Mouse (Mus musculus) heart, postnatal 25 days (tissue): ENCODE measurements around the gene Eipr1. TPM values are rescaled to one million over a fixed set of nuclear protein-coding genes. Genes with fewer than 3 reads are reported as not detected.

Experiments
- DNase-seq: peaks from one replicate; pipeline ENCODE4 v3.0.0; 2022; ENCODE audit warnings: low spot score
- intact Hi-C: fragments of 180-260 bp; cut with DNase I; formaldehyde crosslinking; loops from one replicate; pipeline ENCODE4 v1.15.1; 2025
- total RNA-seq, 2 experiments: library from RNA; stranded (reverse); gene quantifications; 2 replicates each; pipeline ENCODE4 v1.2.3; 2021

The Eipr1 gene
- total RNA-seq, 2 experiments from 2014 or later: 8.5 to 9.4 TPM

DNA sequence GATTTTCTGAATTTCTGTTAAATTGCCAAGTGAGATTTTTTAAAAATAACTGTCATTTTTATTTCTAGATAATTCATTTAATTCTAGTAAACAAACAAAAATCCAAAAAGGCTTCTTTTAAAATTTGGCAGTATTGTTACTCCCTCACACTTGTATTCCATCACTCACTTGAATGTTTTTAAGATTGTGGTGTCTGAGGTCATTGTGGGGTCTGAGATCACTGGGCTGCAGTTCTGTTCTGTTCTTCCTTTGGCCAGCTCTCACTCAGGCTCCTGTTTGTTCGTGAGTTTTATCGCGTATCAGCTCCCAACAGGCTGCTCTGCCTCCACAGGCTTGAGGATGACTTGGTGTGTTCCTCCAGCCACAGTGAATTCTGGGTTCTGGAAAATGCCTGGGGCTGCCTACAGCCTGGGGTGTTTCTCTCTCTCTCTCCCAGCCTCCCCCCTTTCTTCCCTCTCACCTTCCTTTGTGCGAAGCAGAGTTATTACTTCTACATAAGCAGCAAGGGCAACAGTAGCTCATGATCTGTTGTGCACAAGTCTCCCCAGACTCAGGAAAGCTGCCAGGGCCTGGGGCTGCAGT is 58.2 kb downstream of the Eipr1 start:
- DNase-seq: no peak
- intact Hi-C loops: no loop called here

DNA sequence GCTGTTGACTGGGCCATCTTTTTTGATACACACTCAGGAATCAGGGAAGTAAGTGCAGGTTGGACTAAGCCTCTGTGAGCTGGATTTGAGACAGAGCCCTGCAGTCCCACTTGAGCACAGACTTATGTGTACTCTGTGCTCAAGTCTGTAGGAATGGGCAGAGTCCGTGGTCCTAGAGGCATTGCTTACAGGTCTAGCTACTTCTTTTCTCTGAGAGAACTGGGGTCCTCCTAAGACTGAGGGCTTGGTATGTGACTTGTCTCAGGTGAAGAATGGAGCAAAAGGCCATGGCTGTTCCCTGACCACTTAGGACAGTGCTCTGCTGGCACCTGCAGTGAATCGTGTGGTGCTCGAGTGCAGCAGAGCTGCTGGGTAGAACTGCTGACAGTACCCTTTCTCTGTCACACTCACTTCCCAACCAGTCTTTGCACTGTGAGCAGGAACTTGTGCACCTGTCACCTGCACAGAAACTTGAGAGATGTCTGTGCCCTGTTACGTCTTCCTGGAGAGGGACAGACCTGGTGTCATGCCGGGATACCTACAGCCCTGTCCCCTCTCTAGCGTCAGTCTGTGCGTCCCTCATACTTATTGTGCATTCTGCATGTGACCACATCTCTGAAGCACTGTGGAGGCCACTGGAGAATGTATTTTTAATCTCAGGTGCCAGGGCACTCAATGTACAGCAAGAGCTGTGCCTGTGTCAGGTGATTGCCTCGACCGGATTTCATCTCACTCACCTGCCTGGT is 65.3 kb downstream of the Eipr1 start:
- DNase-seq: no peak
- intact Hi-C loops: no loop called here

GRCm38 (mm10) chr12:28817427-28817752 is 65.8 kb downstream of the Eipr1 start:
- no peak for DNase-seq
- intact Hi-C loops: no loop called here

DNA sequence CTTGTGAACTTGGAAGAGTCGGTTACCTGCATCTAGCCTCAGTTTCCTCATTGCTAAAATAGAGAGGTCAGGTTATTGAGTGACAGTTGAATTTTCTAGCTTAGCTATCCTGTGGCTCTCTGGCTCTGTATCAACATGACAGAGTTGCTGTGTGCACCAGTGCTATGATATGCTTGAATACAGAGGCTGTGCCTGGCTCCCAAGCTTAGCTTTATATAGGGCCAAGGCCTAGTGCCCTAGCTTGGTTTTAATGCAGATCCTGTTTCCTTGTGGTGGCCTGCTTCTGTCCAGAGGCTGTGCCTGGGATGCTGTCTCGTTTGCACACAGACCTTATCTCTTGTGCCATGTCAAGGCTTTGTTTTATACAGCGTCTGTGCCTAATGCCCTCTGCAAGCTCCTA is 66.3 kb downstream of the Eipr1 start:
- DNase-seq: no peak
- intact Hi-C loops: no loop called here

DNA sequence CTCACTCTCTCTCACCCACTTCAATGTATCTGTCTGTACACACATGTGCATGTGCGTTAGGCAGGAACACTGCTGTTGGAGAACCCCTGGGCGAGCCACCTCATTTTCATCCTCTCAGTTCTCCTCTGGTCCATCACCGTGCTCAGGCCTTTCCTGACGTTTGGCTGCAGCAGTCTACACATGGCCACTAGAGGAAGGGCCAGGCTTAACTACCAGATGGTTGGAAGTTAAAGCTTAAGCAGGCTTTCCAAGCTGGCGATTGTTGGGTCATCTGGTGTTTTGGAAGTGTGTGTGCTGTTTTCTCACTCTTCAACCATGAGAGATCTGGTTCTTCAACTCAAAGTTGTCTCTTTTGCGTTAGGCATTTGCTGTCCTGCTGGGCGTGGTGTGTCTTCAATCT is 71.9 kb downstream of the Eipr1 start:
- DNase-seq: no peak
- intact Hi-C loops: no loop called here

GRCm38 (mm10) chr12:28829502-28829901 is 77.9 kb downstream of the Eipr1 start:
- DNase-seq: no peak
- intact Hi-C loops: no loop called here

DNA sequence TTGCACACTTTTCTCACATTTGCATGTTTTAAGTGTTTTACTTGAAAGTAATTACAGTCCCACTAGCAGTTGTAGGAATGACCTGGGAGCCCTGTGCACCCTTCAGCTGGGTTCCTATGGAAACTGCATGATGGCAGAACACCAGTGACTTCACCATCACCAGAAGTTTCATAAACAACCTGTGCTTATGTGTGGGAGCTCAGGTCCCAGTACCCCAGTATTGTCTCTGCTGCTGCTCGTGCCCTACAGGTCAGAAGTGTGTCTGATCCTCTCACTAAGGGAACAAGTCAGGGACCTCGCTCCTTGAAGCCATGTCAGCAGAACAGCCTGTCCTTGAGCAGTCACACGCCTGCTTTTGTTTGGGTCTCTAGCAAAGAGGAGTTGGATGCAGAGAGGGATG is 78.9 kb downstream of the Eipr1 start:
- DNase-seq: no peak
- intact Hi-C loops: loop anchor here (5.0 kb wide), 1 partner anchor 128 kb away; no protein-coding TSS in a partner anchor

DNA sequence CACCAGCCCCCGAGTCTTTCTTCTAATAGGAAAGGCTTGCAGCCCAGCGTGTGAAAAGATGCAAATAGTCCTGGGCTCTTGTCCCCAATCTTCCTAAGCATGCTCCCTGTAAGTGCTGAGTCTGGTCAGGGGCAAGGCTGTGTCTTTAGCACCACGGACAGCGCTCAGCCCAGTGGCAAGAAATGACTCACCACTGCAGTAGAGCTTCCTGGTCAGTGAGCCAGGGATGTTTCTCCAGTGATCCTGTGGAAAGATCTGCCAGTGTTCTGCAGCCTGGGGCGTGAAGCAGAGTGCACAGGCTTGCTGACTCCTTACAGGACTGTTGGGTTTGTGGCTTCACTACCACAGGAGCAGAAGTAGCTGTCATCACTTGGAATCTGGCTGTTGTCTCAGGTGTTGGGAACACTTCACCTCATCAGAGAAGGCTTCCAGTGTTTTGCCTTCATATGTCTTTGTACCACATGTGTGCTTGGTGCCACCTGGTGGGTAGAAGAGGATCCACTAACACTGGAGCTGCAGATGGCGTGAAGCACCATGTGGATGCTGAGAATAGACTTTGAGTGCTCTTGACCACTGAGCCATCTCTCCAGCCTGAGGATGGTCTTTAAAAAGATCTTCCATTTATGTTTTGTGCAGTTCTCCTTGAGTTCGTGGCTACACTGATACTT is 79.6 kb downstream of the Eipr1 start:
- DNase-seq: no peak
- intact Hi-C loops: loop anchor here (5.0 kb wide), 1 partner anchor 129 kb away; no protein-coding TSS in a partner anchor

DNA sequence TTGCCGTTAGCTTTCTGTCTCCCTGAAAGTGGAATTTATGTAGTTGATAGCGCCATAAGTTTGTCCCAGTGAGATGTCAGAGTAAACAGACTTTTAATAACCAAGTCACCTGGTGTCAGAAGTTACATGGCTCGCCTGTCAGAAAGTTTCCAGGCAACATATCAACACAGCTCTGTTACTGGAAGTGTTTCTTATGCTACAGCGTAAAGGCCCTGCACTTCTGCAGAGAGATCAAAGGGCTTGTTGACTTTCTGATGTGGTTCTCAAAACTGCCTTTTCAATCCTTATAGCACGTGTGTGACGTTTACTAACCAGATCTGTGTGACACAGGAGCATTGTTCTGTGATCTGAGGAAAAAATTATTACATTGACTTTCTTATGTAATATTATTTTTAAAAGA is 82.7 kb downstream of the Eipr1 start:
- intact Hi-C loops: loop anchor here (5.0 kb wide), 1 partner anchor 132 kb away; no protein-coding TSS in a partner anchor
- no peak for DNase-seq

DNA sequence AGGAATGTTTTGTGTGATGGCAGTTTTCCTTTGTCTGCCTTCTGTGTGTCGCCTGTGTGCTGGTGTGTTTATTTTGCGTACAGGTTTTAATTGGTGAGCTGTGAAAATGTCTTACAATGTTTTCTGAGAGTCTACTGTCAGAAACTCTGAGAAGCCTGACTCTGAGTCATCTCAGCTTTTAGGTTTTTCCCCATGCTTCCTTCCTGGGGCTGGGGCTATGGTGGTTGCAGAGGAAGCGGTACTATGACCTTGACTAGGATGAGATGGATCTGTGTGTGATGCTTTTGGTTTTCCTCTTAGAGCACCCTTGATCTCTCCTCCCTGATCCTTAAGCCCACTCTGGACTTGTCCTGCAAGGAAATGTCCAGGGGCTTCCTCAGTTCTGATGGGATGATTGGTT is 84.1 kb downstream of the Eipr1 start:
- intact Hi-C loops: no loop called here
- no peak for DNase-seq

DNA sequence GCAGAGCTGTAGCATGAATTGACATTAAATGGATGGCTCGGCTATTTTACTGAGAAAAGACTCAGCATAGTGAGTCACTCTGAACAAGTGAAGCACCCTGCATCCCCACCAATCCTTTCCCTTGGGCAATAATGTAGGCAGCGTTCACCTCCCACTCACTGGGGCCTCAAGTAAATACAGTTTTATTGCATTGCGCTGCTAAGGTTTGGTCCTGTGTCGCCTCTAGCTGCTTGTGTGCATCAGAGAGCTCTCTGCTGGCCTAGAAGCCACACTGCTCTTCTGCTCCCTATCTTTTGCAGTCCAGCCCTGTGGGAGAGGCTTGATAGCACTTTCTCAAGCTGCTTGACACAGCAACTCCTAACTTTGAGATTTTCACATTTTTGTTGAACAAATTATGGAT is 86.7 kb downstream of the Eipr1 start:
- intact Hi-C loops: no loop called here
- DNase-seq: no peak

DNA sequence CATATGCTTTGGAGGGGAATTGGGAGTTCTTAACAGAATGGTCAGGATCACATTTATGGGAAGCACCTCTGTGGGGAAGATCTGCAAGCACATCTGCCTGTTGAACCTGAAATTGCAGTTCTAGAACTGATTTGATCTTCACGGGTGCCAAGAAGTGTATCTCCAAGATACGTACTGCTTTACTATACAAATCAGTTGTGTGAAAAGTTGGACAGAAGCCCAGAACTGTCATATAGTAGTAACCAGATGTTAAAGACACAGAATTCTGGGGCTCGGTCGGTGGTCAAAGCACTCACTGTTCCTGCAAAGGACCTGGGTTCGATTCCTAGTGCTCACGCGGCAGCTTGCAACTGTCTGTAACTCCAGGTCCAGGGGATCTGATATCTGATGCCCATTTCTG is 87.4 kb downstream of the Eipr1 start:
- intact Hi-C loops: no loop called here
- DNase-seq: no peak

DNA sequence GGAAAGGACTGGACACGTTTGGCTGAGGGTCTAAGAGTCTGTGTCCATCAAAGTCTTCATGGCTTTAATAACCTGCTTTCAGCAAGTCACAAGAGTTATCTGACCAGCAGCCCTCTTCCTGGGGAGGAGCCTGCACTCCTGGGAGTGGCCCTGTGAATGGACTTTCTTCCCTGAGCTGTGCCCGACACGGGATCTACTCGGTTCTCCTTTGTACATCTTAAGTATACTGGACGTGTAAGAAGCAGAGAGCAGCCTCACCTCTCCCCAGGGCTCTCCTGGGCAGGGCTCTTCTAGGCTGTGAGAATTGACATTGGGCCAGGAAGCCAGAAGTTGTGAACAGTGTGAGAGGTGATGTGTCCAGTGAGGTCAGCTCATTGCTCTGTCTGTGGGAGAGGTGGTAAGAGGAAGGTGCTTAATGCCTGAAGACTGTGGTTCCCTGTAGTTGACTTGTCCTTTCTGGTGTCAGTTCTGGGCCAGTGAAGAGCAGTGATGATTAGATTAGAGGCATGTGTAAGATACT is 89.6 kb downstream of the Eipr1 start:
- DNase-seq: no peak
- intact Hi-C loops: no loop called here

GRCm38 (mm10) chr12:28845811-28846210 is 94.2 kb downstream of the Eipr1 start:
- intact Hi-C loops: no loop called here

DNA sequence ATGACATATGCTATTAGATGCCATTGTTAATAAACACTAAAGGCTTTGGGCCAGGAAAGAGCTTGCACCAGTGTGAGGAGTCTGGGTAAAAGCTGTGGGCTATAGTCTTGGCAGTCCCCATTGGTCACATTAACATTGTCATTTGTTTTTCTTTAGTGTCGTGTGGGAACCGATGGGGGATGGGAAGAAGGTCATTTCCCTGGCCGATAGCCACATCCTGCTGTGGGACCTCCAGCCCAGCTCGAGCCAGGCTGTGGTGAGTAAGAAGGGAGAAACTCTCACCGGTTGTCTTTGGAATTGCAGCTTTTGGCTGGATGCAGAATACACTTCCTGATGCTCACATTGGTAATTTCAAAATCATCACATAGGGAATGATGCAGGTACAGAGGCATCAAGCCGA is 95.8 kb downstream of the Eipr1 start:
- intact Hi-C loops: no loop called here
- DNase-seq: no peak

More at GRCm38 (mm10) chr12:28845811-28846210, 94.2 kb downstream of the Eipr1 start:
- DNase-seq: no peak

DNA sequence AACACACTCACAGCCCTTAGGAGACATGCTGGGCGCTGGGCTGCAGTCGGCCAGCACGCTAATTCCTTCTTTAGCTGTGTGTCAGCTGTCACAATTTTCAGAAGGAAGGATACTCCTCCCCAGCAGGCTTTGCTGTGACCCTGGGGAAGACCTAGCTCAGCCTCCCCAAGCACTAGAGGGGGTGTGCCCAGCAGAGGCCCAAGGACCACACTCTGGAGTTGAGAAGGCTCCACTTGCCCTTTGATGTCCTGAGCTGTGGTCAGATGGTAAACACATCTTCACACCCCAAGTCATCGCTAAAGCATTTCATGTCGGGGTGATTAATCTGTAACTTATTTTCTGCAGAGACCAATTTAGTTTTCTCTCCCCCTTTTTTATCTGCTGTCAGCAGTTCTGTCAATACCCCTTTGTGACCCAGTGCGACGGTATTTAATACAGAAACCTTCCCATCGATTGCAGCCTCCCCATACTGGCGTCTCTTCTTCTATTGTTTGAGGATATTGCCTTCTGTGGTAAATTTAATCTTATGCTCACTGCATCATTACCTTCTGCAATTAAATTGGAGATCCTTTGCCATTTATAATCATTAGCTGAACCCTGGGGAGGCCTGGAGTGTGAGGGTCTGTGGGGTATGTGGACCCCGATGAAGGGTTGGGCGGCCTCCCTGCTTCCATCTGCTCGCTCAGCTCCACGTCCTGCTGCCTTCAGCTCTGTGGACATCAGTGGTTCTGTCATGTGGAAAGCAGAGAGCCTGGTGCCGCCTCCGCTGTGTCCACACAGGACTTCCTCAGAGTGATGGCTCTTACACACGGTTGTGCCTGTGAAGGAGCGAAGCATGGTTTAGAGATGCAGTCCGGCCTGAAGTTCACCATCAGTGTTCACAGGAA is 97.4 kb downstream of the Eipr1 start:
- no peak for DNase-seq
- intact Hi-C loops: no loop called here

GRCm38 (mm10) chr12:28859495-28860263 is 108.1 kb downstream of the Eipr1 start:
- no peak for DNase-seq
- intact Hi-C loops: no loop called here

GRCm38 (mm10) chr12:28860264-28860560 is 108.6 kb downstream of the Eipr1 start:
- intact Hi-C loops: no loop called here
- no peak for DNase-seq

- DNase-seq: no peak
Measured at GRCm38 (mm10) chr12:28863260-28863659, 111.7 kb downstream of the Eipr1 start.

DNA sequence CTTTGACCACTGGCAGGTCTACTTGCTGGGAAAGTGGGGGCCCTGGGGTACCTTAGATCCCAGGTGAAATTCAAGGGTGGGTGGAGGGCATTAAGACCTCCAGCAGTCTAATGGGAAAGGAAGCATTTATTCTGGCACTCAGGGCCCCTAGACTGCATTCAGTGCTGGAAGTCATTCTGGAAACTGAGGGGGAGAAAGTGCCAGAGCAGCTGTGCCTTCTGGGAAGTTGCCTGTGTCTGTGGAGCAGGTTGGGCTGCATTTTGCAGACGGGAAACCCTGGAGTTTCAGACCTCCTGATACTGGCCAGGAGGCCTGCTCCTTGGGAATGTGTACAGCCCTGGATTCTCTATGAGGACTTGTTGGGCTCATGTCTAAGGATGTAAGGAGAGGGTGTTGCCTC is 114.5 kb downstream of the Eipr1 start:
- DNase-seq: no peak
- intact Hi-C loops: no loop called here

More at GRCm38 (mm10) chr12:28863260-28863659, 111.7 kb downstream of the Eipr1 start:
- intact Hi-C loops: no loop called here
